ENCODE assay signal across 8 mouse cellular contexts in genomic region chr2:132689569-132690231, GRCm38 (mm10). TPM values are rescaled to one million over a fixed set of nuclear protein-coding genes. Genes with fewer than 3 reads are reported as not detected.
DNase-seq lines count a peak whose midpoint lies in the region; ATAC-seq and TF ChIP-seq lines count a peak whose summit lies in the region.

No protein-coding gene starts in this region.

- intact Hi-C loops in heart, postnatal 14 days (cut with DNase I), result loop anchor here (5.0 kb wide), 1 partner anchor 47 kb away; no protein-coding TSS in a partner anchor

- peaks cover 27% of the 10 kb centered on the region for H3K4me1 ChIP-seq in forebrain, embryonic 15.5 days
- H3K4me1 ChIP-seq in forebrain, embryonic 11.5 days (replicated peaks; ENCODE audit: control insufficient read depth, insufficient read depth, low read length), result no peaks in the 10 kb centered on the region
- peaks cover 0 to 36% of the 10 kb centered on the region in 2 experiments; a peak in 3 of 4 replicates for H3K4me1 ChIP-seq in MEL (ENCODE audit: control insufficient read depth in 1 of 2, insufficient read depth in 2 of 2, low read length in 2 of 2)
- H3K4me1 ChIP-seq in embryonic facial prominence, embryonic 13.5 days, result peaks cover 23% of the 10 kb centered on the region
- peaks cover 89% of the 10 kb centered on the region for H3K4me1 ChIP-seq in liver, embryonic 15.5 days (replicated peaks)
- peaks cover 3% of the 10 kb centered on the region for H3K4me1 ChIP-seq in hindbrain, embryonic 16.5 days (ENCODE audit: control insufficient read depth, insufficient read depth, low read depth, low read length)
- H3K4me1 ChIP-seq in midbrain, embryonic 10.5 days, result peaks cover 17% of the 10 kb centered on the region

- peak in 1 of 2 experiments; percentile 39; a peak in 3 of 4 replicates for TF ChIP-seq EP300 in MEL (IDR thresholded peaks at IDR 0.05; ENCODE audit: low read depth in 1 of 2, low read length in 2 of 2)

- H3K36me3 ChIP-seq in forebrain, embryonic 15.5 days, result 0 out of 2 replicates have a peak, but pooled peaks cover 3% of the 10 kb centered on the region
- H3K36me3 ChIP-seq in forebrain, embryonic 11.5 days (ENCODE audit: control insufficient read depth, insufficient read depth, low read length), result no peaks in the 10 kb centered on the region
- peaks cover 0 to 28% of the 10 kb centered on the region in 2 experiments; a peak in 2 of 4 replicates for H3K36me3 ChIP-seq in MEL (ENCODE audit: control insufficient read depth in 1 of 2, insufficient read depth in 2 of 2, low read length in 2 of 2)
- H3K36me3 ChIP-seq in embryonic facial prominence, embryonic 13.5 days, result peaks cover 5% of the 10 kb centered on the region; the same call in 1 of the 2 replicates
- no peaks in the 10 kb centered on the region for H3K36me3 ChIP-seq in liver, embryonic 15.5 days (replicated peaks)
- no peaks in the 10 kb centered on the region for H3K36me3 ChIP-seq in hindbrain, embryonic 16.5 days (ENCODE audit: control insufficient read depth, insufficient read depth, low read length)
- 0 out of 2 replicates have a peak, but pooled peaks cover 3% of the 10 kb centered on the region for H3K36me3 ChIP-seq in midbrain, embryonic 10.5 days

- no peaks in the 10 kb centered on the region; the same call in 1 of the 2 replicates for H3K79me2 ChIP-seq in MEL (ENCODE audit: control insufficient read depth, insufficient read depth, low read length, poor library complexity)

- DNase-seq in forebrain, embryonic 11.5 days (ENCODE audit: low spot score), result no peak
- DNase-seq in MEL (ENCODE audit: low read depth, low spot score), result peak; percentile 52
- peak; percentile 47 for DNase-seq in heart, postnatal 14 days
- DNase-seq in midbrain, embryonic 10.5 days (ENCODE audit: low spot score), result no peak

- no peaks in the 10 kb centered on the region for H3K9me3 ChIP-seq in forebrain, embryonic 15.5 days
- H3K9me3 ChIP-seq in forebrain, embryonic 11.5 days (ENCODE audit: control insufficient read depth, low read length), result no peaks in the 10 kb centered on the region
- no peaks in the 10 kb centered on the region for H3K9me3 ChIP-seq in MEL (replicated peaks; ENCODE audit: insufficient read depth, low read length)
- no peaks in the 10 kb centered on the region for H3K9me3 ChIP-seq in embryonic facial prominence, embryonic 13.5 days
- no peaks in the 10 kb centered on the region for H3K9me3 ChIP-seq in liver, embryonic 15.5 days (replicated peaks)
- no peaks in the 10 kb centered on the region for H3K9me3 ChIP-seq in hindbrain, embryonic 16.5 days (ENCODE audit: control insufficient read depth, low read length)
- no peaks in the 10 kb centered on the region for H3K9me3 ChIP-seq in midbrain, embryonic 10.5 days (replicated peaks)

- ATAC-seq in forebrain, embryonic 15.5 days (replicated peaks), result no peak
- ATAC-seq in forebrain, embryonic 11.5 days (replicated peaks; ENCODE audit: low FRiP score), result no peak
- ATAC-seq in embryonic facial prominence, embryonic 13.5 days (ENCODE audit: insufficient number of reproducible peaks, insufficient read depth, low FRiP score, low TSS enrichment, low read depth), result no peak
- peak; percentile 68 for ATAC-seq in liver, embryonic 15.5 days (ENCODE audit: insufficient read depth)
- no peak for ATAC-seq in hindbrain, embryonic 16.5 days

- peak overlapping the region; percentile 41; the same call in 1 of the 2 replicates for H3K27ac ChIP-seq in forebrain, embryonic 15.5 days (replicated peaks)
- no peak overlapping the region for H3K27ac ChIP-seq in forebrain, embryonic 11.5 days (ENCODE audit: low read depth, low read length)
- H3K27ac ChIP-seq in MEL (ENCODE audit: control insufficient read depth, low read depth, low read length), result peak overlapping the region; percentile 65
- H3K27ac ChIP-seq in embryonic facial prominence, embryonic 13.5 days, result peak overlapping the region; percentile 74; the same call in 1 of the 2 replicates
- peak overlapping the region; percentile 83 for H3K27ac ChIP-seq in liver, embryonic 15.5 days (replicated peaks)
- H3K27ac ChIP-seq in hindbrain, embryonic 16.5 days (ENCODE audit: low read depth, low read length), result no peak overlapping the region
- no peak overlapping the region for H3K27ac ChIP-seq in midbrain, embryonic 10.5 days (replicated peaks)

- H3K4me3 ChIP-seq in forebrain, embryonic 15.5 days, result no peak overlapping the region
- H3K4me3 ChIP-seq in forebrain, embryonic 11.5 days (ENCODE audit: low read depth, low read length), result no peak overlapping the region
- H3K4me3 ChIP-seq in MEL (ENCODE audit: control insufficient read depth in 1 of 2, insufficient read depth in 1 of 2, low read depth in 2 of 2, low read length in 2 of 2), result peak overlapping the region; percentile 8 to 25; a peak in 3 of 4 replicates
- H3K4me3 ChIP-seq in embryonic facial prominence, embryonic 13.5 days, result no peak overlapping the region
- H3K4me3 ChIP-seq in liver, embryonic 15.5 days (replicated peaks), result no peak overlapping the region
- H3K4me3 ChIP-seq in hindbrain, embryonic 16.5 days (ENCODE audit: low read length), result no peak overlapping the region
- no peak overlapping the region for H3K4me3 ChIP-seq in midbrain, embryonic 10.5 days

- TF ChIP-seq POLR2A in MEL (IDR thresholded peaks at IDR 0.05; ENCODE audit: control insufficient read depth in 1 of 2, insufficient read depth in 1 of 2, low read depth in 1 of 2, low read length in 2 of 2, poor library complexity in 1 of 2), result no peak

- H3K9ac ChIP-seq in forebrain, embryonic 15.5 days (replicated peaks), result no peak overlapping the region
- H3K9ac ChIP-seq in forebrain, embryonic 11.5 days (ENCODE audit: low read length), result no peak overlapping the region
- H3K9ac ChIP-seq in MEL (ENCODE audit: control insufficient read depth, low read depth, low read length, poor library complexity, severe bottlenecking), result peak overlapping the region; percentile 26
- H3K9ac ChIP-seq in embryonic facial prominence, embryonic 13.5 days, result no peak overlapping the region
- peak overlapping the region; percentile 26; the same call in 1 of the 2 replicates for H3K9ac ChIP-seq in liver, embryonic 15.5 days
- no peak overlapping the region for H3K9ac ChIP-seq in hindbrain, embryonic 16.5 days (ENCODE audit: low read depth, low read length)

- TF ChIP-seq CTCF in MEL (IDR thresholded peaks at IDR 0.05 in 2 of 3, conservative IDR thresholded peaks at IDR 0.05 in 1 of 3; ENCODE audit: control insufficient read depth in 1 of 3, insufficient read depth in 1 of 3, low read depth in 2 of 3, low read length in 3 of 3, poor library complexity in 1 of 3, severe bottlenecking in 1 of 3), result no peak

- TF ChIP-seq RAD21 in MEL (IDR thresholded peaks at IDR 0.05; ENCODE audit: low read depth, low read length), result no peak

- H3K27me3 ChIP-seq in forebrain, embryonic 15.5 days, result no peaks in the 10 kb centered on the region
- H3K27me3 ChIP-seq in forebrain, embryonic 11.5 days (ENCODE audit: control insufficient read depth, insufficient read depth, low read length), result no peaks in the 10 kb centered on the region
- H3K27me3 ChIP-seq in MEL (ENCODE audit: control insufficient read depth in 1 of 2, insufficient read depth in 2 of 2, low read length in 2 of 2), result no peaks in the 10 kb centered on the region
- no peaks in the 10 kb centered on the region for H3K27me3 ChIP-seq in embryonic facial prominence, embryonic 13.5 days
- no peaks in the 10 kb centered on the region for H3K27me3 ChIP-seq in liver, embryonic 15.5 days
- H3K27me3 ChIP-seq in hindbrain, embryonic 16.5 days (replicated peaks; ENCODE audit: control insufficient read depth, insufficient read depth, low read length), result no peaks in the 10 kb centered on the region
- no peaks in the 10 kb centered on the region for H3K27me3 ChIP-seq in midbrain, embryonic 10.5 days (ENCODE audit: low read depth, poor library complexity, severe bottlenecking)

- 65% methylated on average over 15 of the region's 15 CpGs for WGBS in forebrain, embryonic 15.5 days
- WGBS in forebrain, embryonic 11.5 days, result 72% methylated on average over 15 of the region's 15 CpGs
- WGBS in embryonic facial prominence, embryonic 13.5 days, result 65% methylated on average over 15 of the region's 15 CpGs
- 28% methylated on average over 15 of the region's 15 CpGs for WGBS in liver, embryonic 15.5 days (ENCODE audit: insufficient replicate concordance)
- WGBS in hindbrain, embryonic 16.5 days, result 76% methylated on average over 15 of the region's 15 CpGs
- 74% methylated on average over 15 of the region's 15 CpGs for WGBS in midbrain, embryonic 10.5 days

- H3K4me2 ChIP-seq in forebrain, embryonic 15.5 days (replicated peaks), result no peak overlapping the region
- H3K4me2 ChIP-seq in forebrain, embryonic 11.5 days (ENCODE audit: low read depth, low read length, severe bottlenecking), result no peak overlapping the region
- no peak overlapping the region for H3K4me2 ChIP-seq in embryonic facial prominence, embryonic 13.5 days
- H3K4me2 ChIP-seq in liver, embryonic 15.5 days, result peak overlapping the region; percentile 36
- no peak overlapping the region for H3K4me2 ChIP-seq in hindbrain, embryonic 16.5 days (ENCODE audit: low read length)

TF ChIP-seq in MEL, 35 proteins besides CTCF, POLR2A, EP300 and RAD21 (continues in another document):
- TF ChIP-seq TCF12 (IDR thresholded peaks at IDR 0.05; ENCODE audit: low read depth, low read length) (peak; percentile 68), JUND (IDR thresholded peaks at IDR 0.05; ENCODE audit: low read depth, low read length) (no peak), RCOR1 (IDR thresholded peaks at IDR 0.05; ENCODE audit: low read depth, low read length) (0 out of 2 replicates have a peak, but pooled peaks have one; percentile 21), USF1 (IDR thresholded peaks at IDR 0.05; ENCODE audit: low read depth, low read length) (peak; percentile 54; the same call in 1 of the 2 replicates), POLR2AphosphoS2 (IDR thresholded peaks at IDR 0.05; ENCODE audit: low read length) (no peak), MXI1 (IDR thresholded peaks at IDR 0.05; ENCODE audit: low read depth, low read length) (peak; percentile 23; the same call in 1 of the 2 replicates), TAL1 (IDR thresholded peaks at IDR 0.05; ENCODE audit: low read length) (peak; percentile 26), ZNF384 (IDR thresholded peaks at IDR 0.05; ENCODE audit: low read depth, low read length) (no peak)

RNA-seq across cellular contexts. Expression of gene Shld1, which starts 3.0 kb away (rescaled TPM):
- 22.1 and 24.6 TPM in 2 replicates for polyA plus RNA-seq in forebrain, embryonic 15.5 days (2015; fragmentation: Nextera tagmentation; extraction: Ambion mirVana)
- polyA plus RNA-seq in forebrain, embryonic 11.5 days (2014; fragmentation: Nextera tagmentation; extraction: Ambion mirVana), result 17.6 and 18.4 TPM in 2 replicates
- total RNA-seq in MEL (2012; rRNA removed), result 5.9 and 8.8 TPM in 2 replicates
- polyA plus RNA-seq in MEL (2012; ENCODE audit: insufficient read depth in 1 of 2, insufficient read length in 2 of 2, low read depth in 1 of 2, low replicate concordance in 2 of 2, missing spikeins in 1 of 2), result 1 to 10 TPM in 1 of 2 experiments, not detected in 1; 8.0 TPM
- 15.0 and 16.5 TPM in 2 replicates for polyA plus RNA-seq in embryonic facial prominence, embryonic 13.5 days (2015; fragmentation: Nextera tagmentation; extraction: Ambion mirVana)
- 10 to 100 TPM; 33.2 to 39.7 TPM for total RNA-seq in heart, postnatal 14 days (2021)
- 10.5 TPM in 2 replicates for polyA plus RNA-seq in liver, embryonic 15.5 days (2015; fragmentation: Nextera tagmentation; extraction: Ambion mirVana)
- 21.3 and 23.5 TPM in 2 replicates for polyA plus RNA-seq in hindbrain, embryonic 16.5 days (2015; fragmentation: Nextera tagmentation; extraction: Ambion mirVana)
- 16.4 and 20.4 TPM in 2 replicates for polyA plus RNA-seq in midbrain, embryonic 10.5 days (2016; fragmentation: Nextera tagmentation; extraction: Ambion mirVana)

Comparison
In these comparisons a context has a peak if more than half of its experiments do, and no peak if none do; other contexts are left out.
1. H3K27ac ChIP-seq: peak in forebrain, embryonic 15.5 days (single experiment), MEL (single experiment), embryonic facial prominence, embryonic 13.5 days (single experiment) and liver, embryonic 15.5 days (single experiment); none in forebrain, embryonic 11.5 days (single experiment), hindbrain, embryonic 16.5 days (single experiment) and midbrain, embryonic 10.5 days (single experiment).
2. H3K4me3 ChIP-seq: peak in MEL (2 of 2); none in forebrain, embryonic 15.5 days (single experiment), forebrain, embryonic 11.5 days (single experiment), embryonic facial prominence, embryonic 13.5 days (single experiment), liver, embryonic 15.5 days (single experiment), hindbrain, embryonic 16.5 days (single experiment) and midbrain, embryonic 10.5 days (single experiment).
3. H3K9ac ChIP-seq: peak in MEL (single experiment) and liver, embryonic 15.5 days (single experiment); none in forebrain, embryonic 15.5 days (single experiment), forebrain, embryonic 11.5 days (single experiment), embryonic facial prominence, embryonic 13.5 days (single experiment) and hindbrain, embryonic 16.5 days (single experiment).
4. DNase-seq: peak in MEL (single experiment) and heart, postnatal 14 days (2 of 2); none in forebrain, embryonic 11.5 days (single experiment) and midbrain, embryonic 10.5 days (single experiment).